Mouse (Mus musculus) frontal cortex, postnatal 36 days (tissue): ENCODE results near the gene Mfsd5.

Source experiments
- DNase-seq, 2 experiments: peaks; one replicate each; pipeline ENCODE4 v3.0.0; 2022; ENCODE audit warnings: low spot score in 2 of 2

Mfsd5 gene

DNA sequence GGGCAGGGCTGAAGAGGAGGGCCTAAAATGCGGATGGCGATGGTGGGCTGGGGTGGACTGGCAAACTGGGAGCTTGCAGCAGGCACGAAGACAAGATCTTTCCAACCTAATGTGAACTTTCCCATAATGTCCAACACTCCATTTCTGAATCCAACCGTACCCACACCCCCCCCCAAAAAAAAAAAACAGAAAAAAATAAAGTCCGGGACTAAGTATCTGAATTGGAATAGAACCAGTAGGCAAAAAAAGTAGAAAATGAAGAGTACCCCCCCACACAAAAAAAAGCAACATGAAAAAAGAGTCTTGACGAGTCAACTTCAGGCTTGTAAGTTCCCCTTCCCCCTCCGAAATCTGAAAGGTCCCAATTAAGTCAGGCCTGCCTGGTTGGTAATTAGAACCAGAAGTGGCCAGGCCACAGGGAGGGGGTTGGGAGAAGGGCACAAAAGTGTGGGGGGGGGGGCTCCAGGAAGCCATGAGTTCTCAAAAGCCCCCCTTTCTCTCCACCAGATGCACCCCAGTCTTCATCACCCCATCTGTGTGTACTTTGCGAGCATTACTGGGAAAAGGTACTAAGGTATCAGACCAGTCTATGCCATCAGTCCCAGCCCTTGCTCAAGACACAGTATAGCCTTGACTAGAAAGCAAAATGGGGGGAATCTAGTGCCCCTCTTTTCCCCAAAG is 31.0 kb upstream of the Mfsd5 start:
- DNase-seq = no peak

DNA sequence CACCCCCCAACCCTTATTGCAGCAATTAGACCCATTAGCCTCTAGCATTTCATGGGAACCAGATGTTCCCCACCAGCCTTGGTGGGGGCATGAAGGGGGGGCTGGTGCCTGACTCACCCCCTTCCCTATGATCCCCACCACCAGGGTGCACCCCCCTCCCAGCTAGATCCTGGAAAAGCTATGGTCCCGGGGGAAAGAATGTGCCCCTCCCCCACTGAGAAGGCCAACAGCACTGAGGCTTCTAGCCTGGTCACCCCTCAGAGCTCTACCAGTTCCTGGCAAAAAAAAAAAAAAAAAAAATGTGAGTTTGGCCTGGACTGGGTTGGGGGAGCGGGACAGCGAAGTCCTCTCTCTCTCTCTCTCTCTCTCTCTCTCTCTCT is 30.5 kb upstream of the Mfsd5 start:
- no peak for DNase-seq

DNA sequence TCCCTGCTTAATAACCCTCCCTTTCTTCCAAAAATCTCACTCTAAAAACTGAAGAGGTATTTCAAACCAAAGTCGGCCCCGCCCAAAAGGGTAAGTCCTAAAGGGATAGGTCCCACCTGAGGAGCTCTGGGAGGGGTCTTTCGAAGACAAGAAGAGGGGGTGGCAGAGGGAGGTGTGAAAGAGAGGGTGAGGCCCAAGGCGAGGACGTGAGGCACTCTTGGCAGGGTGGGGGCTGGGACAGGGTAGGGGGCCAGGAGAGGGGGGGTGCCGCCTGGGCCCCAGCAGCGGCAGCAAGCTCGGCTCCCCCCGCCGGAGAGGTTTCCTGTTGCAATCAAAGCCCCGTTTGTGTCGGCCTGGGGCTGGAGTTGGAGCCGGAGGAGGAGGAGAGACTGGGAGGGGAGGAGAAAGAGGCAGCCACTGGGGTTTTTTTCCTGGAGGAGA is 30.0 kb upstream of the Mfsd5 start:
- DNase-seq = peak in 1 of 2 experiments; percentile 21

DNA sequence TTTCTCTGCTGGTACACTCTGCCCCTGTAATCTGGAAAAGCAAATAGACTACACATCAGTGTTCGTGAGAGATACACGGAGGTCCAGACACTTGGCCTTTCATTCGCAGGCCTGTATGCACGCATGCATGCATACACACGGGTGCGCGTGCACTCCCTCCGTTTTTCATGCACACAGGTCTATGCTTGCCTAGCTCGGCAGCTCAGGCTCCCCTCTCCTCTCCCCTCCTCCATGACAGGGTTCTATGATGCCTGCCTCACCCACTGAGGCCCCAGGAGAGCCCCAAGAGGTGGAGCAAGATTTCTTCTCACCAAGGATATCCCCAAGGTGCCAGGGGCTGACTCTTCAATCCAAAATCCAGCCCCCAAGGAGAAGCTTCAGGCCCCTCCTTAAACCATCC is 29.3 kb upstream of the Mfsd5 start:
- DNase-seq = no peak

DNA sequence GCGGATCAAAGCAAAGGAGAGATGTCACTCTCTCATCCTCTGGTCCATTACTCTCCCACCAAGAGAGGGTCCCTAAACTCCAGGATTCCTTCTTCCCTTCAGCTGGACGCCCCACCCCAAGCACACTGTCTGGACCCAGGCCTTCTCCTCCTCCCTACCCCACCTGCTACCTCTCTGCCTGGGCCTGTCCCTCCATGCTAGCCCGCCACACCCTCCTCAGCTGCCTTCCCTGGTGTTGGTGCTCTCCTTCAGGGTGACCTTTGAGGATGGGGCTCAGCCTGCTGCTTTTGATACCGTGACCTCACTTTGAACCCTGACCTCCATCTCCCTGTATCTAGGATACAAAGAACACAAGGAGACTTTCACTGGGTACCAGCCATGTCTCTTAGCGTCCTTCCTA is 28.7 kb upstream of the Mfsd5 start:
- no peak for DNase-seq

DNA sequence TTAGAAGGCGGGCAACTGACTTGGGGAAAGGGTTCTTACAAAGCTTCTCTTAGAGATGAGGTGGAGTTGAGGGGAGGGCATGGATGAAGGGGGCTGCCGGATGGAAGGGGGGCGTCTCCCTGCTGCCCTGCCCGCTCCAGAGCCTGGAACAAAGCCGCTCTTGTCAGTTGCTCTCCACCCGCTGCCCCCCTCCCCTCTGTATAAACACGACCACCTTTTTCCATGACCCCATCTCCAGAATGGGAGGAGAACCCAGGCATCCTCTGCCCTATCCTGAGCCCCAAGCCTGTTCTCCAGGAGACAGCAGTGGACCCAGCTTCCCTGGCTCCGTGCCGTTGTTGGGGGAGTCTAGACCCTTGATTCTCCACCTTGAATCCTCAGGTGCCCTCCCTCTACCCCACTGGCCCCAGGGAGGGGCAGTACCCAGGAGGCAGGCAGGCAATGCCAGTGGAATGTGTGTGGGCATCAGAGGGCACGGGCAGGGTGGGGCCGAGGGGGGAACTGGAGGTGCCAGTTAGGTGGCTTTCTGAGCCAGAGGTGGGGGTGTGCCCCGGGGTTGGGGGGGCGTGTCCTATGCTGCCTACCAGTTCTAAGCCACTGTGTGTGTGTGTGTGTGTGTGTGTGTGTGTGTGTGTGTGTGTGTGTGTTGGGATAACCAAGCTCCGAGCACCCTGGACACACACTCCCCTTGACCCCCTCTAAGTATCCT is 23.6 kb upstream of the Mfsd5 start:
- DNase-seq = no peak

DNA sequence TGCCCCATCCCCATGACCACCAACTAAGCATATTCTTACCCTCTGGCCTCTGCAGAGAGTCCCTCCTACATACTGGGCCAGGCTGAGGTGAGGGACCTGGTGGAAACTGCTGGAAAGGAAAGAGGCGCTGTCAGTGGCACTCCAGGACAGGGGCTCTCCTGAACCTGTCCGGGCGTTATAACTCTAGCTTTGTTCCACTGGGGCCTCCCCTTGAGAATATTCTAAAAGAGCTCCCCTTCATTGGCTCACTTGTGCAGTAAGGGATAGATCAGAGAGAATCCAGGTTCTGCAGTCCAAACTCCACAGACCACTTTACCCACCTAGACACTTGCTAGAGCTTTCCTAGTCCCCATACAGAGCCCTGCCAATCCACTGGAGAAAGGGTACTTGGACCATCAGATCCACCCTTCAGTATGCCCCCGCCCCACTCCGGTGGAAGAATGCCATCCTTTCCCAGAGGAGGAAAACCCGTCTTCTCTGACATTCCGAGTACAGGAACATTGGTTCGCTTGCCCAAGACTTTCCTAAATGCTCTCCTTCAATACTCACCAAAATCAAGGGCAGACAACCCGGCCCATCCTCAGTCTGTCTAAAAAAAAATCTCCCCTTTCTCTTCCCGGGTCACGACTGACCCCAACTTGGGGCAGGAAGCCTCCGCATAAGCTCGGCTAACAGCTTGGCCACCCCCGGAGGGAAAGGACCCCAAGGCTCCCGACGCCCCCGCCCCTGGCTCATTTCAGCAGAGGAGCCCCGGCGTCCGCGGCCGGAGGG is 22.6 kb upstream of the Mfsd5 start:
- peak in 1 of 2 experiments; percentile 37 for DNase-seq

DNA sequence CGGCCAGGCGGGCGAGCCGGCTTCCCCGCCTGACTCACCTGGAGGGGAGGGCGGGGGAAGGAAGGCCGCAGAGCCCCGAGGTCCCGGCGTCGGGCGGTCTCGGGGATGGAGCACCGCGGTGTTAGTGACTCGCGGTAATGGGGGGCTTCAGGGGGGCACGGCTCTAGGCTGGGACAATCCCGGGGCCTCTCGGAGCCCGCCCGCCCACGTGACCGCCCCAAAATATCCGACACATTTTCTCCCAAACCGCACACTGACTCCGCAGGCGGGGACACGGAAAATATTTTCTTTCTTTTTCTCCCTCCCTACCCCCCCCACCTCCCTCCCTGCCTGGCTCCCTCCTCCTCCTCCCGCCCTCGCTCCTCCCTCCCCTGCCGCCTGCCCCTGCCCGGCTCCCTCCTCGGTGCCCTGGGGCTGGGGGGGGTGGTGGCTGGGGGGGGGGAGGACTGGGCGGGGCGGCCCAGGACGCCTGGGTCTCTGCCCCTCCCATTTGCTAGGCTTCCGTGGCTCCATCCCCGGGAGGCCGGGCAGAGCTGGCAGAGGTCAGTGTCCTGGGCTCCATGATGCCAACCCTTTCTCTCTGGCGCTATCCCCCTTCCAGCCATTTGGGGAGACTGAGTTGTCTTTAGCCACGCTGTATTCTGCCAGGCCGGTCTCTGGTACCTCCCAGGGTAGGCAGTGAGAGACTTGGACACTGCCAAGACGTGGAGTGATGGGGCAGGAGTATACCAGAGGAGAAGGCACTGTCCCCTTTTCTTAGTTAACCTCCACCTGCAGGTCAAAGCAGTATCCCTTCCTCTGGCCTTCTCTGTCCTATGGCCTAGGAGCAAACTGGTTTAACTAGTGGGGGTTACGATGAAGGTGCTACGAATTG is 21.8 kb upstream of the Mfsd5 start, which contains the start of gene Rarg:
TSS of gene Rarg (minus strand) at position 316 of the 874 bp plus-strand sequence.
- DNase-seq = no peak

DNA sequence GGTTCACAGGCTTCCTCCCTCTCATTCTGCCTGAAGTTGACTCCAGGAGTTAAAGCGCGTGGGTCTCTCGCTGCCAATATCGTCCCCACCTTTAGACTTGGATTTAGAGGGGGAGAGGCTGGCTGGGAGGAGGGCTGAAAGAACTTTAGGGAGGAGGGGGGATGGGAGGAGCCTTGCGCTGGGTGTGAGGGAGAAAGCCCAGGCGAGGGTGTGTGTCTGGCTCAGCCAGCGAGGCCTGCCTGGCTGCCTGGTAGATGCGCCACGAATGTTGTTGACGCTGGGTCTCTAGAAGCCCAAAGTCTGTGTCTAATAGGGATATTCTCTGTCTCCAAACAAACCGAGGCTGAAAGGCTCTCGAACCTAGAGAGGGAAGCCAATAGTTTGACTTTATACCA is 21.2 kb upstream of the Mfsd5 start:
- peak in 1 of 2 experiments; percentile 41 for DNase-seq

DNA sequence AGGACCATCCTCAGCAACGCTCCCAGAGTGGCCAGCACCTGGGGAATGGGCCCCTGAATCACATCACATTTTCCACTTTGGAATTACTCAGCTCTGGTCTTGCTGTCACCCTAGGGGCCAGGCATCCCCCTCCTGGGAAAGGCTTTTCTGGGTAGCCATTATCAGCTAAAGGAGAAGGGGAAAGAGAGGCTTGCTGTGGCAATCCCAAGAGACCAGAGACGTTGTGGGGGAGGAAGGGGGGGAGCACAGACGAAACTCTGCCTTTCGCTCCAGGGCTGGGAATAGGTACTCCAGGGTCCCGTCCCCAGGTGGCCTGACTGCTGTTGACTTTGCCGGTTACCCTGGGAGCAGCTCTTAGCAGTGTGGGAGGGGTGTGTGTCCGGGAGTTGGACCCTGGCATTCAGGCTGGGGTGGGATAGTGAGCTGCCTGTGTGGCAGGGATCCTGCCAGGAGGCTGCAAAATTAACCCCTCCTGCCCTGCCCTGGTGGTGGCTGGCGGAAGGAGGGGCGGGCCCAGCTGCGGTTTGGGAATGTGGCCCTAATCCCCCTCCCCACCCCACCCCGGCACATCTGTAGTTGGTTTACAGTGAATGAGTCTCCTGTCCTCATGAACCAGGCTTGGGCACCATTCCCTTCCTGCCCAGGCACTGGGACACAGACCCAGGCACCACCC is 20.5 kb upstream of the Mfsd5 start:
- DNase-seq = no peak

DNA sequence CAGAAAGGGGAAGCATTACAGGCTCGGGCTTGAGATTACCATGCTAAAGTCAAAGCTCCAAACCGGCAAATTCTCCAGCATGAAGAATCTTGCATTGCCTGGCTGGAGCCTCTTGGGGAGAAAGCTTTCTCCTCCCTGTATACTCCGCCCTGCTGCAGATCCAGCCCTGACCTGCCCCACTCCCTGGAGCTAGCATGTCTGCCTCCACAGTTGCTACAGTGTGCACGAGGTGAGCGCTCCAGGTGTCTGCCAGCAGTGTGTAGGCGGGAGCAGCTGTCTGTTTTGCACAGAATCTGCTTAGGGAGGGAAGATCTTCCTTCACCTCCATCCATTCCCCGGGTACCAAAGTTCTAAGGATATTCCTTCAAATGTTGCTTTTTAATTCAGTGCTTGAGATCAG is 16.7 kb upstream of the Mfsd5 start:
- DNase-seq = peak; percentile 59 to 71

DNA sequence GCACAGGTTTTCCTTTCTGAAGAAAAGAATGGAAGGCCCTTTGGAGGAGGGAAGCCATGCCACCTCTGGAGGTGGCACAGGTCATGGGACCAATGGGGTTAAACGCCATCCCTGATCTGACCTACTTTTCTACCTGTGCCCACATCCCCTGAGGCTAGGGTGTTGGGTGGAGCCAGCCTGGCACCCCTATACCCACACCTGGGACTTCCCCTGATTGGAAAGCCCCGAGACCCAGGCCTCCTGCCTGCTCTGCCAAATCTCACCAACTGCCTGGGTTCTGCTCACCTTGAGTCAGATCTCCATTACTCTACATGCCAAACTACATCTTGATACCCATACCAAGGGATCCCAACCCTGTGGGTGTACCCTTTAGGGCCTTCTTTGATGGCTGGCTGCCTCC is 16.2 kb upstream of the Mfsd5 start:
- DNase-seq = no peak

DNA sequence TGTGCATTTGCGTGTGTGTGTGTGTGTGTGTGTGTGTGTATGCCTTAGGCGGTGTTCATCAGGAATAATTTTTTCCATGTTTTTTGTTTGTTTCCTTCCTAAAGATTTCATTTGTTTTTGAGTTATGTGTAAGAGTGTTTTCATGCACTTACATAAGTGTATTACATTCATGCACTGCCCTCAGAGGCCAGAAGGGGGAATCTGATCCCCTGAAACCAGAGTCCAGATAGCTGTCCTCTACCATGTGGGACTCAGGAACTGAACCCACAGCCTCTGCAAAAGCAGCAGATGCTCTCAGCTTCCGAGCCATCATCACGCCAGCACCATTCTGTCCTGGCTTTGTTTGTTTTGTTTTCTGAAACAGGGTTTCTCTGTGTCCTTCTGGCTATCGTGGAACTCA is 13.7 kb upstream of the Mfsd5 start:
- DNase-seq = no peak

DNA sequence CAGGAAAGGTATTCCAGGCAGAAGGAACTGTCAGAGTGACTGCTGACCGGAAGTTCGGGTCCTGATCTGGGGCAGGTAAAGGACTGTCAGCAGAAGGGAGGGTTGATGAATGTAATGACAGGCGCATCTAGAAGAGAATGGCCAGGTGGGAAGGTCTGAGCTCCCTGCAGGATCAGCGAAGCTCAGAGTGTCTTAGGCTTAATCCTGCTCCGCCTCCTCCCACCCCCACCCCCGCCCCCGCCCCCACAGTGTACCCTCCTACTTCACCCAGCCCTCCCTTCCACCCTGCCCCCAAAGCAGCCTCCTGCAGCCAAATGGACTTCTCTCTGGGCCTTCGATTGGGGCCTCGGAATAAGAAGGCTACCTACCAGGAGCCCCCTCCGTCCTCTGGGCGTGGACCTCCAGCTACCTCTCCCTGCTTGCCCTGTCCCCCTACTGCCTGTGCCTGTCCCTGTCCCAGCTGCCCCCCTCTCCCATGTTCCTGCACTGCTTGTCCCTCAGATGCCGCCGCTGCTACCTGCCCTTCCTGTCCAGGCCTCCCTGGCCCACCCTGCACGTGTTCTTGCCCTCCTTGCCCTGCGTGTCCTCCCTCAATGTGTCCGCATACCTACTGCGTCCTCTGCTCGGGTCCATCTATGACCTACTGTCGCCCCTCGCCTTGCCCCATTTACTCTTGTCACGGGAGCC is 8.8 kb upstream of the Mfsd5 start, which contains the start of gene Gm9918:
TSS of gene Gm9918 (plus strand) at position 290 of the 687 bp plus-strand sequence.
- no peak for DNase-seq

DNA sequence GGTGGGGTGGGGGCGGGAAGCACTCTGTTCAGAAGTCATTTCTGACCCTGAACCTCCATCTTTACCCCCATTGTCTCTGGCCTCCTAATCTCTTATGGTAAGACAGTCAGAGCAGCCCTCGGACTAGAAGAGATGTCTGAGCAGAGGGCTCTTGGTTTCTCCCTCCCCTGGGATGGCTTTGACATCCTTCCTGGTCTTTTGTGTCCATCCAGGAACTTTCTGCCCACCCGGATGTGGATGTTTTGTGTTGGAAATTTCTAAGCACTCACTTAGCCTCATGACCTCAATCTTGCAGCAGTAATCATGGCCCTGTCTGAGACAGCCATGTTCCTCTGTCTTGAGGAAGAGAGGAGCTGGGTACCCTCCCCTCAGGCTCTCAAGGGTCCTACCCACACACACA is 7.8 kb upstream of the Mfsd5 start:
- DNase-seq = no peak

DNA sequence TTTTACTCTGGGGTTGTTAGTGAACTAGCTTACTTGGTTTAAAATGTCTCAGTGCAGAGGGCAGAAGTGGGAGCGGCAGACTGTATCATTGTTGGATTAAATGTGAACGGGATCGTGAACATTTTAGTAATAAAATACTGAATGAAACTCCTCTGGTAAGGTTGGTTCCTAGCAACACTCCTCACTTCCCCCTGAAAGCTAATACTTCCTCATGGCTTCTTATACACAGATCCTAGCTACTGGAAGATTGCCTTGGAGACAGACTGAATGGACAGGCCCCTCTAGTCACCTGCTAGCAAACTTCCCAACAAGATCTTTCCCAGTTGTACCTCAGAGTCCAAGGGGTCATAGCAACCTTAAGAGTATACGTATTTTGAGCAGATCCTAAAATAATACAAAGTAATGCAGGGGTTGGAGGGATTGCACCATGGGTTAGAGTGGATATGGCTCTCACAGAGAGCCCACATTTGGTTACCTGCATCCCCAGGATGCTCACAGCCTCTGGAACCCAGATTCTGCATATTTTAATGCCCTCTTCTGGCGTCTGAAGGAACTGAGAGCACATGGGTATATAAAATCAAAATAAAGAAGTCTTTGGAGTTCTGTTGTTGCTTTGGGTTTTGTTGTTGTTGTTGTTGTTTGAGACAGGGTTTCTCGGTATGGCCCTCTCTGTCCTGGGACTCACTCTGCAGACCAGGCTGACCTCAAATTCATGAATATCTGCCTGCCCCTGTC is 5.1 kb upstream of the Mfsd5 start:
- no peak for DNase-seq

DNA sequence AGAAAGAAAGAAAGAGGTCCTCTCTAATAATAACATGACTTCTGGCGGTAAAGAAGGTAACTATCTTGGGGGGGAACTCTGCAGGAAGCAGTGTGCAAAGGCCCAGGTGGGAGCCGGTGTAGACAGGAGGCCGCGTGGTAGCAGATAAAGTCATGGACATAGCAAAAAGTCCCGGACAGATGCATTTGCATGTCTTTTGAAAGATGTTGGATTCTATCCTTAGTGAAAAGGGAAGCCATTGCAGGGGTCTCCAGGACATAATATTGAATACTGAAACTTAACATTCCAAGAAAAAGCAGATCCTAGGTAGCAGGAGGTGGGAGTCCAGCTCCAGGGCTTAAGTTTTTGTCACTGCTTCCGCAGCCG is 545 bp upstream of the Mfsd5 start:
- DNase-seq = no peak

DNA sequence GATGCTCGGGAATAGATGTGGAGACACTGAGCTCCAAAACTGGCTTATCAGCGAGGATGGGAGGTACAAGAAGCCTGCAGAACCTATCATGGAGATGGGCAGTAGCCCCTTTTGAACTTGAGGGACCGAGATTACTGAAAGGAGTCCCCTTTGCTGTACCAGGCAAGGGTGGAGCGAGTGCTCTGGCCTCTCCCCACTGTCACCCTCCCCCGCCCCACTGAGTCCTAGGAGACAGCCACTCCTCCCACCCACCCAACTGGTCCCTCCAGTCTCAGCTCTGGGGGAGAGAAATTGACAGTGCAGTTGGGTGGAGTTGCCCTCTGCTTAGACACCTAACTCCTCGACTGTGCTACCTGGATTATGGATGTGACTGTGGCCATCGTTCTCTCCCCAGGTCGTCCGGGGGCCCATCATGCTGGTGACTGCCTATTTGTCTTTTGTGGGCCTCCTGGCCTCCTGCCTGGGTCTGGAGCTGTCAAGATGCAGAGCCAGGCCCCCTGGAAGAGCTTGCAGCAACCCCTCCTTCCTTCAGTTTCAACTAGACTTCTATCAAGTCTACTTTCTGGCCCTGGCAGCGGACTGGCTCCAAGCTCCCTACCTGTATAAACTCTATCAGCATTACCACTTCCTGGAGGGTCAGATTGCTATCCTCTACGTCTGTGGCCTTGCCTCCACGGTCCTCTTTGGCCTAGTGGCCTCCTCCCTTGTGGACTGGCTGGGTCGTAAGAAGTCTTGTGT is 698 bp downstream of the Mfsd5 start:
- DNase-seq = peak in 1 of 2 experiments; percentile 12

DNA sequence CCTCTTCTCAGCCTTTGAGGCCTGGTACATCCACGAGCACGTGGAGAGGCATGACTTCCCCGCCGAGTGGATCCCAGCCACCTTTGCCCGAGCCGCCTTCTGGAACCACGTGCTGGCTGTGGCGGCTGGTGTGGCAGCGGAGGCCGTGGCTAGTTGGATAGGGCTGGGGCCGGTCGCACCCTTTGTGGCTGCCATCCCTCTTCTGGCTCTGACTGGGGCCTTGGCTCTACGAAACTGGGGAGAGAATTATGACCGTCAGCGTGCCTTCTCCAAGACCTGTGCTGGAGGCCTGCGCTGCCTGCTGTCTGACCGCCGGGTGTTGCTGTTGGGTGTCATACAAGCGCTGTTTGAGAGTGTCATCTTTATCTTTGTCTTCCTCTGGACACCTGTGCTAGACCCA is 1.4 kb downstream of the Mfsd5 start:
- no peak for DNase-seq
